Mouse (Mus musculus) intestine, postnatal 0 days (tissue): ENCODE results near the gene Ube2r2. TPM values are rescaled to one million over a fixed set of nuclear protein-coding genes. Genes with fewer than 3 reads are reported as not detected.

ENCODE experiments used
- ATAC-seq: fragments of 200-750 bp; cut with Nextera tagmentation; 2 replicates; pipeline ENCODE4 v1.8.0; 2017; ENCODE audit warnings: mild to moderate bottlenecking, moderate TSS enrichment, moderate library complexity
- H3K27ac ChIP-seq: fragments of 300-500 bp; sonication (generic); 2 replicates; pipeline ENCODE4 v1.5.1; 2014; ENCODE audit warnings: mild to moderate bottlenecking, low read depth, low read length, moderate library complexity
- H3K27me3 ChIP-seq: fragments of 300-500 bp; sonication (generic); replicated peaks from 2 replicates; pipeline ENCODE4 v1.6.1; 2014; ENCODE audit warnings: low read length, mixed read lengths; ENCODE audit not compliant: control insufficient read depth, insufficient read depth
- H3K36me3 ChIP-seq: fragments of 300-500 bp; sonication (generic); 2 replicates; pipeline ENCODE4 v1.6.1; 2014; ENCODE audit warnings: mild to moderate bottlenecking, moderate library complexity; ENCODE audit not compliant: control insufficient read depth, insufficient read depth
- H3K4me1 ChIP-seq: fragments of 300-500 bp; sonication (generic); replicated peaks from 2 replicates; pipeline ENCODE4 v1.6.1; 2014; ENCODE audit warnings: antibody characterized with exemption, low read length, mixed read lengths; ENCODE audit not compliant: control insufficient read depth, insufficient read depth
- H3K4me2 ChIP-seq: fragments of 300-500 bp; sonication (generic); replicated peaks from 2 replicates; pipeline ENCODE4 v1.6.1; 2014; ENCODE audit warnings: low read depth, mild to moderate bottlenecking, moderate library complexity
- H3K4me3 ChIP-seq: fragments of 300-500 bp; sonication (generic); 2 replicates; pipeline ENCODE4 v1.5.1; 2014; ENCODE audit warnings: low read depth, low read length
- H3K9ac ChIP-seq: fragments of 300-500 bp; sonication (generic); 2 replicates; pipeline ENCODE4 v1.6.1; 2014; ENCODE audit warnings: mild to moderate bottlenecking, low read depth, low read length
- H3K9me3 ChIP-seq: fragments of 300-500 bp; sonication (generic); 2 replicates; pipeline ENCODE4 v1.6.1; 2016; ENCODE audit warnings: mixed run types; ENCODE audit not compliant: control insufficient read depth
- CTCF ChIP-seq: sonication (generic); IDR thresholded peaks from 2 replicates; pipeline ENCODE4 v1.5.1; 2016; ENCODE audit warnings: low read depth, mild to moderate bottlenecking, control low read depth, antibody characterized with exemption, moderate library complexity
- WGBS: fragments of 180-500 bp; shearing (Covaris S2); extraction: QIAGEN DNeasy Blood & Tissue Kit; methylation state at CpG from one replicate; pipeline ENCODE4 v1.1.7; 2014; 5-methylcytosine and 5-hydroxymethylcytosine counted together
- polyA plus RNA-seq: library from polyadenylated mRNA; unstranded; fragments of >200 nt; fragmentation: Nextera tagmentation; extraction: Ambion mirVana; gene quantifications from 2 replicates; pipeline ENCODE4 v1.2.1, GENCODE M21; 2015

Gene Ube2r2
- polyA plus RNA-seq, 1 experiment from 2014 or later = 64.5 TPM

DNA sequence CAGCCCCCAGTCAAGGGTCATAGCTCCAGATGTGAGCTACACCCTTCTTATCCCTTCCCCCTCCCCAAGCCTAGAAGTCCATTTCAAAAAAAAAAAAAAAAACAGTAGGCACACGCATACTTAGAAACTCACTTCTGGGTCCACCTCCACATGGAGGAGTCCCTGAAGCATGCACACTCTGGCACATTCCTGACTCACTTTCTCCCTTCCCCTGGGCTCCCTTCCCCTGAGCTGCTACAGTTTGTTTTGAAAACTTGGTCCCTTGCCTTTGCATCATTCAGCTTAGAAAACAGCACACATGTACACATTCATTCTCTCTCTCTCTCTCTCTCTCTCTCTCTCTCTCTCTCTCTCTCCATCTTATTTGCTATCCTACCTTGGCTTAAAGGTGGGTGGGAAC, 42.6 kb upstream of the Ube2r2 start:
- Histone ChIP-seq H3K4me1 (peaks cover 19% of the 10 kb centered on the region), H3K9ac (no peak overlapping the region), H3K4me2 (no peak overlapping the region), H3K27me3 (peaks cover 8% of the 10 kb centered on the region; the same call in 1 of the 2 replicates), H3K27ac (no peak overlapping the region), H3K4me3 (no peak overlapping the region), H3K9me3 (no peaks in the 10 kb centered on the region), H3K36me3 (no peaks in the 10 kb centered on the region)
- no peak for ATAC-seq
- 58% methylated on average over 1 of the region's 1 CpGs for WGBS
- TF ChIP-seq CTCF = no peak

- Histone ChIP-seq H3K27me3 (peaks cover 12% of the 10 kb centered on the region; the same call in 1 of the 2 replicates), H3K4me3 (no peak overlapping the region), H3K36me3 (no peaks in the 10 kb centered on the region), H3K9ac (no peak overlapping the region), H3K4me1 (peaks cover 19% of the 10 kb centered on the region), H3K9me3 (no peaks in the 10 kb centered on the region), H3K27ac (no peak overlapping the region), H3K4me2 (0 out of 2 replicates have a peak overlapping the region, but pooled peaks have one; percentile 13)
- WGBS = 17% methylated on average over 9 of the region's 9 CpGs
- ATAC-seq = peak; percentile 72
- TF ChIP-seq CTCF = no peak
Measured at GRCm38 (mm10) chr4:41094361-41094760, 41.2 kb upstream of the Ube2r2 start.

- Histone ChIP-seq H3K4me1 (peaks cover 19% of the 10 kb centered on the region), H3K27me3 (peaks cover 12% of the 10 kb centered on the region; the same call in 1 of the 2 replicates), H3K9me3 (no peaks in the 10 kb centered on the region), H3K27ac (no peak overlapping the region), H3K4me3 (no peak overlapping the region), H3K36me3 (no peaks in the 10 kb centered on the region), H3K4me2 (peak overlapping the region; percentile 17; the same call in 1 of the 2 replicates), H3K9ac (no peak overlapping the region)
- ATAC-seq = peak; percentile 67
- TF ChIP-seq CTCF = no peak
- 28% methylated on average over 8 of the region's 8 CpGs for WGBS
Measured at GRCm38 (mm10) chr4:41096169-41096568, 39.4 kb upstream of the Ube2r2 start.

- ATAC-seq = no peak
- Histone ChIP-seq H3K9me3 (no peaks in the 10 kb centered on the region), H3K4me2 (0 out of 2 replicates have a peak overlapping the region, but pooled peaks have one; percentile 17), H3K27ac (no peak overlapping the region), H3K27me3 (peaks cover 12% of the 10 kb centered on the region; the same call in 1 of the 2 replicates), H3K4me3 (no peak overlapping the region), H3K36me3 (no peaks in the 10 kb centered on the region), H3K9ac (no peak overlapping the region), H3K4me1 (peaks cover 19% of the 10 kb centered on the region)
- 62% methylated on average over 5 of the region's 5 CpGs for WGBS
- no peak for TF ChIP-seq CTCF
Measured at GRCm38 (mm10) chr4:41096794-41097193, 38.7 kb upstream of the Ube2r2 start.

GRCm38 (mm10) chr4:41097381-41097780, 38.2 kb upstream of the Ube2r2 start:
- H3K36me3 ChIP-seq = no peaks in the 10 kb centered on the region
- H3K4me2 ChIP-seq = peak overlapping the region; percentile 74
- H3K4me3 ChIP-seq = peak overlapping the region; percentile 33
- no peak overlapping the region for H3K27ac ChIP-seq
- peaks cover 19% of the 10 kb centered on the region for H3K4me1 ChIP-seq
- ATAC-seq = no peak
- TF ChIP-seq CTCF = no peak
- 48% methylated on average over 13 of the region's 13 CpGs for WGBS
- H3K27me3 ChIP-seq = peaks cover 12% of the 10 kb centered on the region; the same call in 1 of the 2 replicates
- no peak overlapping the region for H3K9ac ChIP-seq
- H3K9me3 ChIP-seq = no peaks in the 10 kb centered on the region

DNA sequence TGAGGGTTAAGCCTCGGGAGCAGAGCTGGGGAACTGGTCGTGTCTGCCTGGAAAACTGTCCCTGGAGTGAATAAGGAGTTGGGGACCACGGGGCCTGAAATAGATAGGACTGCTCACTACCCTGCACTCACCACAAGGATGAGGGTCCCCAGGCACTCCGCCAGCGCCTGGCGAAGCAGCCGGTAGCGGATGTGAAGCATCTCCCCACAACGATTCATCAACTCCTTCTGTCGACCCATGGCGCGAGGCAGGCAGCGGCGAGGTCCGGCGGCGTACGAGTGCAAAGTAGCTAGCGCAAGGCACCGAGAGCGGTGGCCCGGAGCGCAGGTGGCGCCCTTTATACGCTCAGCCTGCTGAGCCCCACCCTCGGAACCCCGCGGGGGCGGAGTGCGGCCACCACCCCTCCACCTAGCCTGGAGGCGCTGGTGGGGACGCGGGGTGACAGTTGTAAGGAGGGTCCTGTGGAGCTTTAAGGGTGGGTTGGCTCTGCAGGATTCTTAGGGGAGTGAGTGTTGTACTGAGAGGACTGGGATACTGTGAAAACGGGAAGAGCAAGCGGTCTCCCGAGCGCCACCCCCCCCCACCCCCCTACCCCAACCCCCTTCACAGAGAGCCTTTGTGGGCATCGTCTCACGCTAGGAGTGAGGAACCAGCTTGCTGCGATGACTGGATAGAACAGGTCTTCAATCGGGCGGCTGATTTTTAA, 37.5 kb upstream of the Ube2r2 start, which contains the start of gene Aqp3:
TSS of gene Aqp3 (minus strand) at position 313 of the 706 bp plus-strand sequence.
- no peaks in the 10 kb centered on the region for H3K36me3 ChIP-seq
- no peak within 1 kb of the TSS for H3K27ac ChIP-seq
- H3K9ac ChIP-seq = no peak within 1 kb of the TSS; the same call in 1 of the 2 replicates
- under 1% methylated on average over 42 of the region's 42 CpGs for WGBS
- H3K4me3 ChIP-seq = peak within 1 kb of the TSS; percentile 33
- peak; percentile 25; the same call in 1 of the 2 replicates for ATAC-seq
- TF ChIP-seq CTCF = peak; percentile 18; the same call in 1 of the 2 replicates
- peak within 1 kb of the TSS; percentile 74 for H3K4me2 ChIP-seq
- H3K9me3 ChIP-seq = no peaks in the 10 kb centered on the region
- peaks cover 12% of the 10 kb centered on the region; the same call in 1 of the 2 replicates for H3K27me3 ChIP-seq
- peaks cover 19% of the 10 kb centered on the region for H3K4me1 ChIP-seq
